Mouse (Mus musculus) layer of hippocampus, adult 8-10 months (tissue): ENCODE results near the gene Tmem38b. TPM values are rescaled to one million over a fixed set of nuclear protein-coding genes. Genes with fewer than 3 reads are reported as not detected.
A peak's percentile ranks its signal among the peaks of the same experiment; 100 is the strongest.

Experiments used
- DNase-seq, 2 experiments: peaks; one replicate each; pipeline ENCODE4 v3.0.0; 2022; ENCODE audit warnings: low spot score in 2 of 2
- total RNA-seq, 4 experiments: library from RNA; stranded (reverse); gene quantifications; 2 replicates each; pipeline ENCODE4 v1.2.4; 2022

Tmem38b gene
- total RNA-seq, 4 experiments from 2014 or later, result 13.4 to 18.8 (median 17.3) TPM

- DNase-seq, result peak; percentile 23 to 53
Measured at GRCm38 (mm10) chr4:53884351-53885245, 58.8 kb downstream of the Tmem38b start.

DNA sequence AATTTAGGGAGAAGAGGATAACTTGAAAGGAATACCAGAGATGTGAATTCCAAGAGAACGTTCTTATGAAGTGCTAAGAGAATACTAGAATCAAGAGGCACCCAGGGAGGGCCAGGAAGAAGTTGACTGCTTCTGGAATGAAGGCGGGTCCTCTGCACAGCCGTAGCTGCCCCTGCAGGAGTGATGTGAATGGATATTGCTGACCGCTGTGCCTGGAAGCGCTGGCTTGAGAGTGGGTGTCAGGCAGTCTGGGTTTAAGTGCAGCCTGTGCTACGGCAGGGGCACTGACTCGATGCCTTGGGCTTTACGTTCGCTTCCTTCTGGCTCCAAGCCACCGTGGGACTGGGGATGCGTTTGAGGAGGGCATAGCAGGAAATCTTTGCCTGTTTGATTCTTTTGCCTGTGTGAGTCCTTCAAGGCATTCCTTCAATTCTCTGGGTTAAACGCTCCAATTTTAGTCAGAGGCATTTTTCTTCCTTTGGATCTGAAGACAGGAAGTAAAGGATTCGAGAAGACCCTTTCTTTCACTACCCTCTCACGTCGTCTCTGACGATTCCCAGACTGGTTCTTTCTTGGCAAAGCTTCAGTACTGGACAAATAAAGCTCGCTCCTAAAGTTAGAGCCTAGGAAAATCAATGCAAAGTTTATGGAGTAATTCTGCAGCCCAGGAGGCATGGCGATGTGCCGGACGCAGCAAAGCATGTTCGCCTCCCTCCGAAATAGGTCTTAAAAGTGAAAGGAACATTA is 60.7 kb downstream of the Tmem38b start:
- no peak for DNase-seq

GRCm38 (mm10) chr4:53895335-53895734 is 69.5 kb downstream of the Tmem38b start:
- DNase-seq, result no peak

GRCm38 (mm10) chr4:53896150-53896833 is 70.4 kb downstream of the Tmem38b start:
- peak; percentile 33 to 44 for DNase-seq

DNA sequence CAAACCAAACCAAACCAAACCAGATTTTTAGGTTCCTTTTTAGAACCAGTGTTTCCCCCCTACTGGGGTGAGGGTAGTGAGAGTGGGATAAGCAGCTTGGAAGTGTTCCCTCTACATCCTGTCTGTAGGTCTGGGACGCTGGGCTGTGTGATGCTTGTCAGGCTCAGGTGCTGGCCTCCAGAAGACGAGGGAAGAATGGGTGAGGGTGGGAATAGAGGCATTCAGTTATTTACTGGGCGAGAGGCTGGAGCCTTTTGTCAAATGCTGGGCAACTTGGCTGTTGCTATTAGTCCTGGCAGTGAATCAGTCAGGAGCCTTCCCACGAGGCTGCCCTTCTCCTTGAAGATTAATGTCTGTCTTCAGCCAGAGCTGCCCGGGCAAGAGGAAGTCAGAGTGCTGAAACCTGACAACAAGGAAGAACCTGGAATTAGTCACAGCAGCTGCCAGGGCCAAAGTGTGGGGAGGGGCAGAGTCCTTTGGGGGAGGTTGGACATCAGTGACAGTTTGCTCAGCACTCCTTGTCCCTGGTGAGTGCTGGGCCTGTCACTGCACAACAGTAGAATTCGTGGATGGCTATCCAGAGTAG is 74.6 kb downstream of the Tmem38b start:
- no peak for DNase-seq

DNA sequence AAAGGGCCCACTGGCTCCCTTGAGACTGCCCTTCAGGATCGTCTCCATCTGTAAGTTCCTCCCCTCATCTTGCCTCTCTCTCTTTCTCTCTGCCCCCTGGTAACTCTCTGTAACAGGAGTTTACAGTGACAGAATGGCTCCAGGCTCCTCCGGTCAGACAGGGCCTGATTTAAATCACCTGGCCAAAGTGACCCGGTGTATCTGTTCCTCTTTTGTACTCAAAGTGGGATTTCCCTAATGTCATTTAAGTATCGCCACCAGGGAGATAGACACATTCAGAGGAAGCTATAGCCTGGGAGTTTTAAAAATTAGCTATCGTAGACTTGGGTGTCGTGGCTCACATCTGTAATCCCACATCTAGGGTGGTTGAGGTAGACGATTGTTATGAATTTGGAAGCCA is 78.5 kb downstream of the Tmem38b start:
- DNase-seq, result no peak

GRCm38 (mm10) chr4:53905537-53905936 is 79.7 kb downstream of the Tmem38b start:
- no peak for DNase-seq

- no peak for DNase-seq
Measured at GRCm38 (mm10) chr4:53907071-53907470, 81.2 kb downstream of the Tmem38b start.

Other genes starting within 250 kb of the Tmem38b start
- gene Fsd1l, start 194.6 kb upstream of the Tmem38b start, total RNA-seq, result 10 to 100 TPM; 29.1 to 41.2 (median 36.7) TPM
- 10 to 100 TPM; 25.9 to 33.2 (median 29.3) TPM for gene Fktn, start 112.0 kb upstream of the Tmem38b start, total RNA-seq
- under 1 TPM; 0.10 to 0.20 (median 0.15) TPM for gene Tal2, start 46.3 kb upstream of the Tmem38b start, total RNA-seq